Mouse (Mus musculus) mesoderm, embryonic 11.5 days (tissue): ENCODE results near the gene Atg4d.
A peak's percentile ranks its signal among the peaks of the same experiment; 100 is the strongest.
"Not testable (repeated sequence)": the region's sequence is repeated elsewhere in the genome, so short reads cannot be mapped to it uniquely, and the experiment has no call there.

Source experiments
- DNase-seq: peaks from one replicate; pipeline ENCODE4 v3.0.0-alpha.2; 2012; ENCODE audit warnings: low read depth, low spot score

The Atg4d gene

DNA sequence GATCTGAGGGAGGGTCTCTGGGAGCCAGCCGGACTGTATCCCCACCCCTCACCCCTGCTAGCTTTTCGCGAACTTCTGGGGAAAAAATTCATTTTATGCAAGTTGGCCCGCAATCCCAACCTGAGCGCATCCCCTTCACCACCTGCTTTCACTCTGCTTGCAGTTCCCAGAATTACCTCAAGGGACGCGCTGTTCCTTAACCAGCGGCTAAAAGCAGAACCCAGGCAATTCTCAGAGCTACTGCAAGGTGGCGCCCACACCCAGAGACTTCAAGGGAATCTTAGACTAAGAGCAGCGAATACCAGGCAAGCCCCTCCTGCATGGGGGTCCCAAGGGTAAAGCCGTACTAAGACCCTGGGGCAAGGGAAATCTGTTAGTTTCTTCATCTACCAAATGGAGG, 23.8 kb upstream of the Atg4d start:
- peak; percentile 84 for DNase-seq

DNA sequence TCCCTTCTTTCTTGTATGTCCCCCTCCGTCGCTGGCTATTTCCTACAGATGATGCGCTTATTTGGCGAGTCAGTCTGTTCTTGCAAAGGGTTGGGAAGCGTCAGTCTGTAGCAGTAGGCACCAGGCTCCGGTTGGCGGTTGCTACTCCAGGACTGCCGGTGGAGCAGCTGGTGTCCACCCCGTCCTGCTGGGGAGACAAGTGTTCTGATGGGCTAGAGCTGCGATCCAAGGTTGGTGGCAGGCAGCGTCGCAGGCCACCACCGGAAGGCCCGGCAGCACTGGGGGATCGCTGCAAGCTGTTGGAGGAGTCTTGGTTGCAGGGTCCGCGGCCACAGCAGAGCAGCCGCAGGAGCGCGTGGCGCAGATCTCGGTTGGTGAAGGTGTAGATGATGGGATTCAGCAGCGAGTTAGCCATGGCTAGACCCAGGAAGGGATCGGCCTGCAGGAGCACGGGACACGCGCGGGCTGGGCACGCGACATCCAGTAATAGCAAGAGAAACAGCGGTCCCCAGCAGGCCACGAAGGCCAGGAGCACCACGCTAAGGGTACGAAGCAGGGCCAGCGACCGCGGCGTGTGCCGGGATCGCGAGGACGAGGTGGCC, 21.2 kb upstream of the Atg4d start:
- no peak for DNase-seq

DNA sequence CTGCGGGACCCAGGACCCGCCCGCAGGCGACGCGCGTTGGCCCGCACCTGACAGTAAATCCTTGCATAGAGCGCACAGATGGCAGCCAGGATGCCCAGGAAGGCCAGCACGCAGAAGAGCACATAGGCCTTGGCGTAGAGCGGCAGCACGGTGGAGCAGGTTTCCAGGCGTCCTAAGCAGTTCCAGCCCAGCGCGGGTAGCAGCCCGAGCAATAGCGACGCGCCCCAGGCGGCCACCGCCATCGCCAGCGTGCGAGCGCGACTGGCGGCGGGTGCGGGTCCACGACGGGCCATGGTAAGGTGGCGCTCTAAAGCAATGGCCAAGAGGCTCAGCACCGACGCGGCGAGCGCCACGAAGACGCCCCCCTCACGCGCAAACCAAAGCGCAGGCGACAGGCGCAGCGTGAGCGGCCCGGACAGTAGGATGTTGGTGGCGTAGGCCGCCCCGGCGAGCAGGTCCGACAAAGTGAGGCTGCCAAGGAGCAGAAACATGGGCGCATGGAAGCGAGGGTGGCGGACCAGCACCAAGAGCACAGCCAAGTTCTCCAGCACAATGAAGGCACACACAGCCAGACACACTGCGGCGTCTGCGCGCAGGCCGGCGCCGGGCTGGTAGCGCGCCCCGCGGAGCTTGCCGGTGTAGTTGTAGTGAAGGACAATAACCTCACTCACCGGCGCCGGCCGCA, 20.5 kb upstream of the Atg4d start:
- DNase-seq: no peak

DNA sequence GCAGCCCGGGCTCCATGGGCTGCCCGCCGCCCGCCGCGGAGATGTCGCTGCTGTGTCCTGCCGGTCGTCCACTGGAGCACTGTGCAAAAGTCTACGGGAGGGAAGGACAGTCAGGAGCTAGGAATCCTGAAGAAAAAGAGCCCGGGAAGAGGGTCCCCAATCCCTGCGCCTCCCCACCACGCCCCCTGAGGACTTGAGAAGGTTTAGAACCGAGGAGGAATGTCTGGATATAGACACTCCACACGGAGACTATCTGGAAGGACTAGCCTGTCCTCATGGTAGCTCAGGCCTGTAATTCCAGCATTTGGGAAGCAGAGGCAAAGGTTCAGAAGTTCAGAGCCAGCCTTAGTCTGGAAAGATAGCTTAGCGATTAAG, 20.0 kb upstream of the Atg4d start:
- DNase-seq: no peak

DNA sequence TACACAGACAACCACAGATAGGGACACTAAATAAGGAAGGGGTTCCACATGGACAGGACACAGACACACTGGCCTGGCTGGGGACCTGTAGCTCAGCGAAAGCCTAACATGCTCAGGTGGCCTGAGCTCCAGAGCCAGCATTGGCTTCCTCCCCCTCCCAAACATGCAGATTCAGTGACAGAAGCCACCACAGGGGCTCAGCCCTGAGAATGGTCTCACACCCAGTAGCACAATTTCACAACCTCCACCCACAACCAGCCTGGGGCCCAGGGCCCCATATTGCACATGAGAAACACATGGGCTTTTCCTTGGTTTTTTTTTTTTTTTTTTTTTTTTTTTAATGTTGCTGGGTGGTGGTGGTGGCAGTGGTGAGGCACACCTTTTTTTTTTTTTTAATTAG, 18.8 kb upstream of the Atg4d start:
- no peak for DNase-seq

DNA sequence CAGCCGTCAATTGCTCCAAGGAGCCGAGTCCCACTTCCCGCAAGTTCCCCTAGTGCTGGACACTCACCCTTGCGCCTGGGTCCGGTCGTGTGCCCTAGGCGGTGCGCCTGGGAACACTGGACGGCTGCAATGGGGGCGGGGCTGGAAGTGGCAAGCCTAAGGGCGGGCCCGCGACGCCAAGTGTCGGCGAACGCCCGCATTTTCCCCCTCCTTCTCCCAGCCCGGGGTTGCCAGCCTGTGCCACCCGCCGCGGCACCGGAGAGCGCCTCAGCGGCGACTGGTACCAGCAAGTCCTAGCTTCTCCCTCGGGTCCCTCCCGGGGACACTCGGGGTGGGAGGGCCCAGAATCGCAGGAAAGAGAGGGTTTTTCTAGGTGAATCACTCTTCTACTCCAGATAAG, 16.8 kb upstream of the Atg4d start, which contains the start of gene S1pr5:
S1pr5 (minus strand) TSS at position 118 of the 400 bp plus-strand sequence.
- DNase-seq: no peak

DNA sequence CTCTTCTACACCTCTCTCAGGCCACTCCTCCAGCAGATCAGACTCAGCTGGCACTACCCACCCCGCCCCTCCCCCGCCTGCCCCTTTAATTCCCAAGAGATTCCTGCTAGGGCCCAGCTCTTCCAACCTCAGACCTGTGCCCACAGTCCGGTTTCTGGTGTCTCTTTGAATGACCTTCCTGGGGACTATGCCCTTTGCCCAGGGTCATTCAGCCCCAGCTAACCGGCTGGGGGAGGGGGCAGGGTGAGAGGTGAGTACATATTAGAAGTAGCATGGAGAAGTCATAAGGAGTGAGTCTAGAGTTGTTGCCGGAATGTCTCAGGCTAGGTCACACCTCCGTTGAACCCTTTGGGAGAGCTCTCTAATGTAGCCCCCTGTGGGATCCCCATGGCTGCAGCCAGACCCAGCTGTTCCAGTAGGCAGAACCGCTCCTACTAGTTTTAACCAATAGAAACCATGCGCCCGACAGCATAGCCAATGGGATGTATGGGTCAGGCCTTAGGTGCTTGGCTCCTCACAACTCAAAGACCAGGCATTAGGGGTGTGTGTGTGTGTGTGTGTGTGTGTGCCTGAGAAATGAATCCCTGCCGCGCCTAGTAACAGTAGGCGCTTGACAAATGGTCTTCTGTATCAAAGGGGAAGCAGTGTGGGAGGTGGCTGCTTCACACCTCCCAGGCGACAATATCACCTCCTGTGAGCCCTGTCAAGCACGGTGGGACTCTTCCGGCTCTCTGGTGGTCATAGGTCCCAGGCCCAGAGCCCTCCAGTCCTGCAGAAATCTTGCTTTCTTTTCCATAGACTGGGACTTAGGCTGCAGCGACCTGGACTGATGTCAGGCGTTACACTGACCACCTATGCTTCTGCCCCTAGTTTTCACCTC, 15.2 kb upstream of the Atg4d start:
- DNase-seq: no peak

DNA sequence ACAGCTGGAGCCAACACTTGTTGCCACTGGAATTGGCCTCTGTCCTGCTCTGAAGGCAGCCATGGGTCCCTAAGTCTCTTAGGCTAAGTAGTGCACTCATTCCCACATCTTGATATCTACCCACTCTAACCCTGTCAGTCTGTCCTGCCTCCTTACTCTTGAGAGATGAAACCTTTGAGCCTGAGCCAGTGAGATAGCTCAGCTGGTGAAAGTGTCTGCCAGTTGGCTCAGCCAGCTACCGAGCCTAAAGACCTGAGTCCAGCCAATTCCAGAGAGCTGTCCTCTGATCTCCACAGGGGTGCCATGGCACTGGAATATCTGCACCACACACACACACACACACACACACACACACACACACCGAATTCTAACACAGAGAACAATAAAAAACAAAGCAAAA, 14.6 kb upstream of the Atg4d start:
- DNase-seq: no peak

DNA sequence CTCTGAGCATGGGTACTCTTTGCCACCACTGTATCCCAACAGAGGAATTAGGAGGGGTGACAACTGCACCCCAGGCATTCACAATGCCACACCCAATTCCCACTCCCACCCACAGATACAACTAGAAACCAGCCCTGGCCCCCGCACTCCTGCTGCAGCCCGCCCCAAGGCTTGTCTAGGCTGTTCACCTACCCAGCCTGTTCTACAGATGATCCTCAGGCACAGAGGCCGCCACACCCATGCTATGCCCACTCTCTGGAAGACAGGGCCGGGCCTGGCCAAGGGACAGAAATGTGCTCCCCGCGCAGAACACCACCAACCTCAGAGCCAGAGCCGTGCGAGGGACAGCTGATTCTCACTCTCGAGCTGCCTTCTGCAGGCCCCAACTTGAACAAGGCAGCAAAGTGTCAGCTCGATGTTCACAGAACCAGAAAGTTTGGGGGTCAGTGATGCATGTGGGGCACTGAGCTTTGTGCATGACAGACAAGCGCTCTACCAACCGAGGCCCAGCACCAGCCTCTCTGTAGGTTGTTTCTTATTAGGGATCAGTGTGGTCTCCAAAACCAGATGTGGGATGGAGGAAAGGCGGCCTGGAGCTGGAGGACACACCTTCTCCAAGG, 13.9 kb upstream of the Atg4d start:
- DNase-seq: no peak

DNA sequence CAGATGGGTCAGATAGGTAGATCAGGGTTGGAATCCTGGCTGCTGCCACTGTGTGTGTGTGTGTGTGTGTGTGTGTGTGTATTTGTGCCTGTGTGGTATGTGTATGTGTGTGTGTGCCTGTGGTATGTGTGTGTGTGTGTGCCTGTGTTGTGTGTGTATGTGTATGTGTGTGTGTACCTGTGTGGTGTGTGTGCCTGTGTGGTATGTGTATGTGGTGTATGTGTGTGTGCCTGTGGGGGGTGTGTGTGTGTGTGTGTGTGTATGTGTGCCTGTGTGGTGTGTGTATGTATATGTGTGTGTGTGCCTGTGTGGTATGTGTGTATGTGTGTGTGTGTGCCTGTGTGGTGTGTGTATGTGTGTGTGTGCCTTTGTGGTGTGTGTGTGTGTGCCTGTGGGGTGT, 10.4 kb upstream of the Atg4d start:
- DNase-seq: no peak

DNA sequence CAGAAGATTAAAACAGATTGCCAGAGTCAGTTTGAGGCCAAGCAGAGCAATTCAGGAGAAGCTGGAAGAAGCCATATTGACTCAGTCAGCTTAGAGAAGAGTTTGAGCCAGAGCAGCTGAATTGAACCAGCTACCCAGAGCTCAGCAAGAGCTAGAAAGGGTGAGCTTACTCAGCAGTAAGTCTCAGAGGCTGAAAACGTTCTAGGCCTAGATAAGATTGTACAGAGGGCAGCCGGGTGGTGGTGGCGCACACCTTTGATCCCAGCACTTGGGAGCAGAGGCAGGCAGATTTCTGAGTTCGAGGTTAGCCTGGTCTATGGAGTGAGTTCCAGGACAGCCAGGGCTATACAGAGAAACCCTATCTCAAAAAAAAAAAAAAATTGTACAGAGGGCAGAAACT, 8.7 kb upstream of the Atg4d start:
- DNase-seq: not testable (repeated sequence)

DNA sequence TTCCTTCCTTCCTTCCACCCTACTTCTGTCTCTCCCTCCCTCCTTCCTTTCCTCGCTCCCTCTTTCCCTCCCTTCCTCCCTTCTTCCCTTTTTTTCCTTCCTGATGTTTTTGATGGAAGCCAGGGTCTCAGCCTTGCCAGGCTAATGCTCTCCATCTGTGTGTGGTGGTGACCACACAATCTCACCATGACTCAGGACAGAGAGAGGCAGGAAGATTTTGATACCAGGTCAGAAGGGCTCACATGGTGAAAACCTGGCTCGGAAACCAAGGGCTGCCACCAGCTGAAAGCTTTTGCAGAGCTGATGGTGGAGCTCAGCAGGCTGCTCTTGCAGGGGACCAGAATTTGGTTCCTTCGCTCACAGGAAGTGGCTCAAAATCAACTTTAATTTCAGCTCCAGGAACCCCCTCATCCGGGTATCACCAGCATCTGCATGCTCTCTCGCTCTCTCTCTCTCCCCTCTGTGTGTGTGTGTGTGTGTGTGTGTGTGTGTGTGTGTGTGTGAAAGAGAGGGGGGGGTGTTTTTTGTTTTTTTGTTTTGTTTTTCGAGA, 4.5 kb upstream of the Atg4d start:
- DNase-seq: no peak

DNA sequence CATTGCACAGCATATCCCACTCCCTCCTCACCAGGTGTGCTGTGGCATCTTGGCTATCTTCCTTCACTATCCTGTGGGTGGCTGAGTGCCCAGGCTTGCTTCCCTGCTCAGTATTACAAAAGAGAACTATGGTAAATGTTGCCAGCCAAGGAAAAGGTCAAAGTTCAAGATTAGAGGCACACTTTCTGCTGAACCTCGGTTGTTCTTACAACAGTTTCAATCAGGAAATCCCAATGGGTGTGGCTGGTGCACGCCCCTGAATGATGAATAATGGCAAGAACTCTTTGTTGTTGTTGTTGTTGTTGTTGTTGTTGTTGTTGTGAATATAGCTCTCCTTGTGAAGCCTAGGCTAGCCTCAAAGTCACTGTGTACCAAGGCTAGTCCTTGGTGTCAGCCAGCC, 3.3 kb upstream of the Atg4d start:
- DNase-seq: no peak

DNA sequence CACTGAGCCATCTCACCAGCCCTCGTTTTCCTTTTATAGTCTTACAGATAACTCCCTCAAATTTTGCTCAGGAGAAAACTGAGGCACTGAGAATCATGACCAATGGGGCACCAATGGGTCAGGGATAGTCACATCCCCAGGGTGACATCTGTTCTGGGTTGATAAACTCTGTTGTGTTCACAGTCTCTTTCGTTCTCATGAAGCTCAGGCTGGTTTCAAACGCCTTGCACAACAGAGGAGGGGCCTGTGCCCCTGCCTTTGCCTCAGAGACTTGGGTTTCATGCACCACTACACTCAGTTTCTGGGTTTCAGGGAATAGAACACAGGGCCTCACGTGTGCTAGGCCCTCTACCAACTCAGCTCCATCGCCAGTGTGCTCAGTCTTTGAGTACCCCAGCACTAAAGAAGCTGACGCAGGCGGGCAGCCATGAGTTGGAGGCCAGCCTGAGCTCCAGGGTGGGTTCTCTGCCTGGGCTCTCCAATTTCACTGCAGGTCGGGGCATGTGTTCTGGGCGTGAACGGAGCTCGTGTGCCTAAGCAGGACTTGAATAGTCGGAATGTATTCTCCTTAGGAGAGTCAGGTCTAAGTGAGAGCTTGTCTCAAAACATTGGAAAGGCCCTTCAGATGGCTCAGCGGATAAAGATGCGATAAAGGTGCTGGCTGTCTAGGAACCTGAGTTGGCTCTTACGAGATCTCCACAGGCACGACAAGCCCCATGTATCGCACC, 657 bp upstream of the Atg4d start:
- DNase-seq: no peak

DNA sequence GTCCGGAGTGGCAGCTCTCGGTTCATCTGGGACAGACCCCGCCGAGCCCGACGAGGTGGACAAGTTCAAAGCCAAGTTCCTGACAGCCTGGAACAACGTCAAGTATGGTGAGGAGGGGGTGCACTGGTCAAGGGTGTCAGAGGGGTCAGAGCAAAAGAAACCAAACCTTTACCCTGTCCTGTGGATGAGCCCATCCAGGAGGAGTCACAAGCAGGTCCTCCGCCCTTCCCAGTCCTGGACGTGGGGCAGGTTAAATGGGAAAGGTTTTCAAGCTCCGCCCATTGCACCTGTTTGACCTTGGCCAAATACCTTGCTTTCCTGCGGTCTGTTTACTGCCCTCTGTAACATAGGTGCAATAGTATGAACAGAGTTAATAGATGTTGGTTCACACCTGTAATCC, 518 bp downstream of the Atg4d start:
- no peak for DNase-seq

DNA sequence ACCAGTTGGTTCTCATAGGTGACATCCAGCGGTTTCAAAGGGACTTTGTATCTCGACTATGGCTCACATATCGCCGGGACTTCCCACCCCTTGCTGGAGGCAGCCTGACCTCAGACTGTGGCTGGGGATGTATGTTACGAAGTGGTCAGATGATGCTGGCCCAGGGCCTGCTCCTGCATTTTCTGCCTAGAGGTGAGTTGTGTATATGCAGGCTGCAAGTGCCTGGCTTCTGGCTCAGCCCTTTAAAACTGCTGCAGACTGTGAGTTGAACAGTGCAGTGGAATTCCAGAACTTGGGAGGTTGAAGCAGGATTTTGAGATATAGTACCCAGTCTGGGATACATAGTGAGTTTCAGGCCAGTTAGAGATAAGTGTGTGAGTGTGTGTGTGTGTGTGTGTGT, 1.8 kb downstream of the Atg4d start:
- DNase-seq: no peak

DNA sequence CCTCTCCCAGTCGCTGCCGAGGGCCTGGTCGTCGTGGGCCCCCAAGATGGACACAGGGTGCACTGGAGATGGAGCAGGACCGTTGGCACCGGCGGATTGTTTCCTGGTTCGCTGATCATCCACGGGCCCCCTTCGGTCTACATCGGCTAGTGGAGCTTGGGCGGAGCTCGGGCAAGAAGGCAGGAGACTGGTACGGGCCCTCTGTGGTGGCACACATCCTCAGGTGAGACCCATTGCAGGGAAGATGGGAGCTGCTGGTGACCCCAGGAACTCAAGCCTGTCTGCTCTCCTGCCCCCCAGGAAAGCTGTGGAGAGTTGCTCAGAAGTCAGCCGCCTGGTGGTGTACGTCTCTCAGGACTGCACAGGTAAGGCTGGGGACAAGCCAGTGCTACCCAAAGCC, 3.2 kb downstream of the Atg4d start:
- DNase-seq: no peak

DNA sequence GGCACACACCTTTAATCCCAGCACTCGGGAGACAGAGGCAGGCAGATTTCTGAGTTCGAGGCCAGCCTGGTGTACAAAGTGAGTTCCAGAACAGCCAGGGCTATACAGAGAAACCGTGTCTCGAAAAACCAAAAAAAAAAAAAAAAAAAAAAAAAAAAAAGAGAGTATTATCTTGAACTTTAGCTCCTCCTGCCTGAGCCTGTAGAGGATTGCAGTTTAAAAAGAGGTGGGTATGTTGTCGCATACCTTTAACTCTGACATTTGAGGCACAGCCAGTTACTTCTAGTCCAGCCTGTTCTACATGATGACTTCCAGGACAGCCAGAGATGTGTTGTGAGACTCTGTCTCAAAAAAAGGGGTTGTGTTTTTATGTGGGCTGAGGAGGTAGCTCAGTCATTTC, 4.5 kb downstream of the Atg4d start:
- DNase-seq: not testable (repeated sequence)

DNA sequence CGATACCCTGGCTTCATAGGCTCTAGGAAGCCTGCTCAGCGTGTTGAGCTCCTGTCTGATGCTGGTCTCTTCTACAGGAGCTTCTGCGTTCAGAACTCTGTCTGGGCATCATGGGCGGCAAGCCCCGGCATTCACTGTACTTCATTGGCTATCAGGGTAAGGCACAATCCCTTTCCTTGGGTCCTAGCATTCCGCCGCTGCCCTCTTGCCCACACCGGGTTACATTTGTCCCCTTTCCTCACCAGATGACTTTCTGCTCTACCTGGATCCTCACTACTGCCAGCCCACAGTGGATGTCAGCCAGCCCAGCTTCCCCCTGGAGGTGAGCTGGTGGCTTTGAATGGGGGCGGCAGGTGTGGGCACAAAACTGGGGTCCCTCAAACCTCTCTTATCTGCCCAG, 7.3 kb downstream of the Atg4d start:
- no peak for DNase-seq

DNA sequence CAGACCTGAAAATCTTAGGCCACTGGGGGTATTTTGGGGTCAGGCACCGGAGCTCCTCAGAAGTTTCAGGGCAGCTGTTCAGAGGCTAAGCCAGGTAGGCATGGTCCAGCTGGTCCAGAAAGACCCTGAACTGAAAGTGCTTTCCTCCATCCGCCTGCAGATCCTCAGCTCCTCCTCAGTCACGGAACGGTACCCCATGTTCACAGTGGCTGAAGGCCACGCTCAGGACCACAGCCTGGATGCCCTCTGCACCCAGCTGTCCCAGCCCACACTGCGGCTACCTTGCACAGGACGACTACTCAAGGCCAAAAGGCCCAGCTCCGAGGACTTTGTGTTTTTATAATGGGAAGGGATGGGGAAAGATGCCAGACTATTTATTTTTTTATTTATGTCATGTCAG, 8.0 kb downstream of the Atg4d start:
- DNase-seq: no peak

DNA sequence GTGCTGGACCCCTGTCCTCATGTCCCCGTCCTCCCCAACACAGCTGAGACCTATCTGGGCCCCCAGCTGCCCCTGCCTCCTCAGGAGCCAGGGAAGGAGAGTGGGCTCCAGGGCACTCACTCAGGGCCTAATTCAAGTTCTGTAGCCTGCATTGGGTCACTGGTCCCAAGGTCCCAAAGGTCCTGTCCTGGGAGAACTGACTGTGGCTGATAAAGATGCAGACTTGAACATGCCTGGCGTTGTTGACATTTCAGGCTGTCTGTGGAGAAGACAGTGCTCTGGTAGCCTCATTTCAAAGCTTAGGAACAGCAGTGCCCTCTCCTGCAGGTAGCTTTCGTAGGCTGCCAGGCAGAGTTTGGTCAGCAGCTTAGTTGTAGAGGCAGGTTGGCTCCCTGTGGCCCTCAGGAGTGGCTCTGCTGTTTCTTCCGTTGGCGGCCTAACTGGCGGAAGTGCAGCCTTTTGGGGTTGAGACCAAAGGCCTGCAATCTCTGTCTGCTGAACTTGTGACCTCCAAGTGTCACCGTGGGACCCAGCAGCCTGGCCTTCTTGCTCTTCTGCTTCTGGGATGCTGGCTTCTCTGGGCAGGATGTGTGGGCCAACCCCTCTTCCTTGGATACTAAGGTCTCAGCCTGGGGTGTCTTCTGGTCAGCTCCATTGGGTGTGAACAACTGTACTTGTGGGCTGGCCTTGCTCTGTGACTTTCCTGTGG, 8.6 kb downstream of the Atg4d start:
- no peak for DNase-seq
